Mouse (Mus musculus) G1E (cell line): ENCODE measurements around the gene Adgra1.

Source experiments
- CTCF ChIP-seq: IDR thresholded peaks from 2 replicates; pipeline ENCODE4 v1.5.1; 2012; ENCODE audit warnings: low read depth, low read length, inconsistent platforms, mixed read lengths
- POLR2AphosphoS5 ChIP-seq: IDR thresholded peaks from 2 replicates; pipeline ENCODE4 v1.6.1; 2012; ENCODE audit warnings: low read depth, low read length, inconsistent platforms; ENCODE audit not compliant: insufficient replicate concordance
- TAL1 ChIP-seq: conservative IDR thresholded peaks from 2 replicates; pipeline ENCODE4 v1.6.1; 2012; ENCODE audit warnings: low read depth, low read length, inconsistent platforms, mixed read lengths

DNA sequence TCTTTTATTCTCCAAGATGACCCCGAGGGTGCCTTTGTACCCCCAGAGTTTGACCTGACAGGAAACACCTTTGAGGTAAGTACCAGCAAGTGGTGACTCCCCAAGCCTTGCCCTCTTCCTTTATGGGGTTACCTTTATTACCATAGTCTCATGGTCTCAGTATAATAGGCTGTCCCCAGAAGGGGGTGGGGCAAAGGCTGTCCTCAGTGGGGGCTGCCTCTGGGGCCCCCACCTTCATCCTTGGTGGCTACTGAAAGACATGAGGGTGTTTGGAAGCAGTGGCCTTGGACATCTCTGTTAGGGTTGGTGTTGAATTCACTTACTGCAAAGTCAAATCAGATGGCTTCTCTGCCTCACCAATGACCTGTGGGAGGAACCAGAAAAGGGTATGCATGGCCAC lies 68.0 kb downstream of the Adgra1 start:
- no peak for TF ChIP-seq TAL1
- TF ChIP-seq CTCF, result no peak
- no peak for TF ChIP-seq POLR2AphosphoS5
